Mouse (Mus musculus): ENCODE measurements around the gene Rps26. TPM values are rescaled to one million over a fixed set of nuclear protein-coding genes. Genes with fewer than 3 reads are reported as not detected.
"Not testable (repeated sequence)": the region's sequence is repeated elsewhere in the genome, so short reads cannot be mapped to it uniquely, and the experiment has no call there.

Gene Rps26
- polyA plus RNA-seq, 1 experiment: 1,658 TPM

DNA sequence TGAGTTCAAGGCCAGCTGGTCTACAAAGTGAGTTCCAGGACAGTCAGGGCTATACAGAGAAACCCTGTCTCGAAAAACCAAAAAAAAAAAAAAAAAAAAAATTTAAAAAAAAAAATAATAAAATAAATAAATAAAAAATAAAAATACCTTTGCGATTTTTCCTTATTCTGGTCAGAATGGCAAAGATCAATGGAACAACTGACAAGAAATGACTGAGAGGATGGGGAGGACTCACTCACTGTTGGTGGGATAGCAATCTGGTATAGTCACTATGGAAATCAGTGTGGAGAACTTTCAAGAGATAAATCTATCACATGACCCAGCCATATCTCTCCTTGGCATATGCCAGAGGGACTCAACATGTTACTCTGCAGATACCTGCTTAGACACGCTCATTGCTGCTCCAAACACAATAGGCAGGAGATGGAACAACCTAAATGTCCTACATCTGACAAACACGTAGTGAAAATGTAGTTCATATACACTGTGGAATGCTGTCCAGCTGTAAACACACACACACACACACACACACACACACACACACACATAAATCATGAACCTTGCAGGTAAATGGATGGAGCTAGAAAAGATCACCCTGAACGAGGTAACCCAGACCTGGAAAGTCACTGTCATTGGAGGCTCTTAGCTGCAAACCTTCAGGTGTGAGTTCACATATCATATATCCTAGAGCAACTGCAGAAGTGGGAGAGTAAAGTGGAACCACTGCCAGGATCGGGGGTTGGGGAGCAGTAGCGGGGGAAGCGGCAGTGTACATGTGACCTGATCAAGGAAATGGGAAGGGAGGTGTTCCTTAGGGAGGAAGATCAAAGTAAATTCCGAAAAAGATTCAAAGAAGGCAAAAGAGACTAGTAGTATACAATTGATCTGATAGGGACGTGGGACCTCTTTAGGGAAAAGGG lies 1.1 kb upstream of the Rps26 start:
- peaks cover 14% of the 10 kb centered on the region for H3K36me3 ChIP-seq (ENCODE audit: control insufficient read depth, insufficient read depth)
- no peak overlapping the region for H3K4me3 ChIP-seq
- no peak overlapping the region for H3ac ChIP-seq (ENCODE audit: control insufficient read depth, insufficient read length)
- TF ChIP-seq REST (IDR thresholded peaks at IDR 0.05; ENCODE audit: insufficient read depth, insufficient read length): no peak
- no peak for TF ChIP-seq POLR2AphosphoS2 (IDR thresholded peaks at IDR 0.05; ENCODE audit: insufficient read length, low read depth)
- no peak for TF ChIP-seq E2F4 (IDR thresholded peaks at IDR 0.05; ENCODE audit: insufficient read depth)
- no peak for TF ChIP-seq TCF3 (IDR thresholded peaks at IDR 0.05; ENCODE audit: insufficient read length, low read depth)
- no peak for TF ChIP-seq MAX (IDR thresholded peaks at IDR 0.05; ENCODE audit: low read depth)
- no peak for TF ChIP-seq MYOG (IDR thresholded peaks at IDR 0.05; ENCODE audit: control insufficient read depth in 1 of 3, insufficient read depth in 1 of 3, insufficient read length in 2 of 3, low read depth in 2 of 3)
- TF ChIP-seq SRF (IDR thresholded peaks at IDR 0.05; ENCODE audit: control insufficient read depth, insufficient read length, low read depth): no peak
- TF ChIP-seq USF1 (IDR thresholded peaks at IDR 0.05; ENCODE audit: low read depth): no peak
- TF ChIP-seq MYOD1 (IDR thresholded peaks at IDR 0.05; ENCODE audit: control insufficient read depth in 1 of 3, insufficient read length in 2 of 3, low read depth in 2 of 3): no peak
- TF ChIP-seq TCF12 (IDR thresholded peaks at IDR 0.05; ENCODE audit: insufficient read depth, poor library complexity, severe bottlenecking): no peak
- no peak for TF ChIP-seq CEBPB (IDR thresholded peaks at IDR 0.05; ENCODE audit: insufficient read depth, poor library complexity, severe bottlenecking)
- no peak for TF ChIP-seq POLR2A (IDR thresholded peaks at IDR 0.05; ENCODE audit: insufficient read length, low read depth)
- H3K79me2 ChIP-seq (ENCODE audit: control insufficient read depth, insufficient read depth): peaks cover 18% of the 10 kb centered on the region
- H3K4me2 ChIP-seq (ENCODE audit: low read depth): no peak overlapping the region
- H3K27me3 ChIP-seq (ENCODE audit: control insufficient read depth, insufficient read depth, insufficient read length): peaks cover 10% of the 10 kb centered on the region

DNA sequence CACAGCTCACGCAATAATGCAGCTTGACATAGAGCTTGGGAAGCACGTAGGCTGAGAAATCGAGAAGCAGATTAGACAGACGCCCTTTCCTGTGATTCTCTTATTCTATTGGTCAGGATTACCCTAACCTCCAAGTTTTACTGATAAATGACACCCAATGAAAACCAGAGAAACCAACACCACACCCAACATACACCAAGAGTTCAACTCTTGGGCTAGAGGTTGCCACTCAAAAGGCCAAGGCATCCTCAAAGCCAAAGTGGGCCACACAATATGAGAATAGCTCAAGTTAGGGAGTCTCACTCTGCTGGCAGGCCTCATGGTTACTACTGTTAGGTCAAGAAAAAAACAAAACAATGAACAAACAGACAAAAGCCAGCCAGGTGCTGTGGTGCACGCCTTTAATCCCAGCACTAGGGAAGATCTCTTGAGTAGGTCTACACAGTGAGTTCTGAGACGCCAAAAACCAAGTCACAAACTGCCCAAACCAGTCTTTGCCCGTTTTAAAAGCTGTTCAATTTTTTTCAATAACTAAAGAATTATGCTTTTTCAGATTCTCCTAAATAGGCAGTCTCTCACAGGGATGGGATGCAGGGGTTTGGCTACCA lies 1.2 kb downstream of the Rps26 start:
- TF ChIP-seq MAX (IDR thresholded peaks at IDR 0.05; ENCODE audit: low read depth): no peak
- TF ChIP-seq CEBPB (IDR thresholded peaks at IDR 0.05; ENCODE audit: insufficient read depth, poor library complexity, severe bottlenecking): no peak
- TF ChIP-seq TCF3 (IDR thresholded peaks at IDR 0.05; ENCODE audit: insufficient read length, low read depth): no peak
- TF ChIP-seq MYOG (IDR thresholded peaks at IDR 0.05; ENCODE audit: control insufficient read depth in 1 of 3, insufficient read depth in 1 of 3, insufficient read length in 2 of 3, low read depth in 2 of 3): no peak
- TF ChIP-seq TCF12 (IDR thresholded peaks at IDR 0.05; ENCODE audit: insufficient read depth, poor library complexity, severe bottlenecking): no peak
- TF ChIP-seq POLR2A (IDR thresholded peaks at IDR 0.05; ENCODE audit: insufficient read length, low read depth): no peak
- Histone ChIP-seq H3K27me3 (ENCODE audit: control insufficient read depth, insufficient read depth, insufficient read length) (no peaks in the 10 kb centered on the region), H3K4me2 (ENCODE audit: low read depth) (peak overlapping the region; percentile 91), H3ac (ENCODE audit: control insufficient read depth, insufficient read length) (peak overlapping the region; percentile 88), H3K79me2 (ENCODE audit: control insufficient read depth, insufficient read depth) (peaks cover 18% of the 10 kb centered on the region), H3K4me3 (peak overlapping the region; percentile 91), H3K36me3 (ENCODE audit: control insufficient read depth, insufficient read depth) (peaks cover 14% of the 10 kb centered on the region)

DNA sequence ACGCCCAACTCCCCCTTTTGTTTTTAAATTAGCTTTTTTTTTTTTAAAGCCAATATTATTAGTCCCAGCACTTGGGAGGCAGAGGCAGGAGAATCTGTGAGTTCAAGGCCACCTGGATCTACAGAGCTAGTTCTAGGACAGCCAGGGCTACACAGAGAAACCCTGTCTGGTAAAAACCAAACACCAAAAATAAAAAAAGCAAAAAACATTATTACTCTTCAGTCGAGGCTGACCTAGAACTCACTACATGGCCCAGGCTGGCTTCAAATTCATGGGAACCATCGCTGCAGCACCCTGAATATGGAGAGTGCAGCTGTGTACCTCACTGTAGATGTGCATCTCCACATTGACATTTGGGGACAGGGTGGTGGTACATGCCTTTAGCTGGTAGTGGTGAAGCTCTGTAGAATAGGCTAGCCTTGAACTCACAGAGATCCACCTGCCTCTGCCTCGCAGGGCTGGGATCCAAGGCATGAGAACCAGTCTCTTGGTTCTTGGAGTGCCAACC lies 3.4 kb downstream of the Rps26 start:
- TF ChIP-seq POLR2A (IDR thresholded peaks at IDR 0.05; ENCODE audit: insufficient read length, low read depth): peak; percentile 27
- TF ChIP-seq POLR2AphosphoS2 (IDR thresholded peaks at IDR 0.05; ENCODE audit: insufficient read length, low read depth): peak; percentile 77
- H3K4me2 ChIP-seq (ENCODE audit: low read depth); H3K27me3 ChIP-seq (ENCODE audit: control insufficient read depth, insufficient read depth, insufficient read length): not testable (repeated sequence)

DNA sequence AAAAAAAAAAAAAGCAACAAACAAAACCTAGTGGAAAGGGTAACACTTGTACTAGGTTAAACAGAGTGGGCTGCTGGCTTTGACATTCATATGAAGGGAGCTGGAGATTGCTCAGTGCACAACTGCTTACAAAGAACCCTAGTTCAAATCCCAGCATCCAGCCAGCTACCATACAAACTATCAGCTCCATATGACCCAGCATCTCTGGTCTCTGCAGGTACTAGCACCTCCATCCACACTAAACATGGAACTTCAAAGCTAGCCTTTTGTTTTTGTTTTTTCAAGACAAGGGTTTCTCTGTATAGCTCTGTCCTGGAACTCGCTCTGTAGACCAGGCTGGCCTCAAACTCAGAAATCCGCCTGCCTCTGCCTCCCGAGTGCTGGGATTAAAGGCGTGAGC lies 3.8 kb downstream of the Rps26 start:
- Histone ChIP-seq H3K36me3 (ENCODE audit: control insufficient read depth, insufficient read depth) (peaks cover 14% of the 10 kb centered on the region), H3K4me3 (no peak overlapping the region), H3K27me3 (ENCODE audit: control insufficient read depth, insufficient read depth, insufficient read length) (no peaks in the 10 kb centered on the region), H3ac (ENCODE audit: control insufficient read depth, insufficient read length) (no peak overlapping the region), H3K79me2 (ENCODE audit: control insufficient read depth, insufficient read depth) (peaks cover 18% of the 10 kb centered on the region), H3K4me2 (ENCODE audit: low read depth) (no peak overlapping the region)
- TF ChIP-seq POLR2AphosphoS2 (IDR thresholded peaks at IDR 0.05; ENCODE audit: insufficient read length, low read depth): peak; percentile 48
- TF ChIP-seq USF1 (IDR thresholded peaks at IDR 0.05; ENCODE audit: low read depth): no peak

More for the DNA sequence above, 3.4 kb downstream of the Rps26 start:
- not testable (repeated sequence) for H3ac ChIP-seq (ENCODE audit: control insufficient read depth, insufficient read length); H3K4me3 ChIP-seq
- Histone ChIP-seq H3K36me3 (ENCODE audit: control insufficient read depth, insufficient read depth) (peaks cover 14% of the 10 kb centered on the region), H3K79me2 (ENCODE audit: control insufficient read depth, insufficient read depth) (peaks cover 18% of the 10 kb centered on the region)

DNA sequence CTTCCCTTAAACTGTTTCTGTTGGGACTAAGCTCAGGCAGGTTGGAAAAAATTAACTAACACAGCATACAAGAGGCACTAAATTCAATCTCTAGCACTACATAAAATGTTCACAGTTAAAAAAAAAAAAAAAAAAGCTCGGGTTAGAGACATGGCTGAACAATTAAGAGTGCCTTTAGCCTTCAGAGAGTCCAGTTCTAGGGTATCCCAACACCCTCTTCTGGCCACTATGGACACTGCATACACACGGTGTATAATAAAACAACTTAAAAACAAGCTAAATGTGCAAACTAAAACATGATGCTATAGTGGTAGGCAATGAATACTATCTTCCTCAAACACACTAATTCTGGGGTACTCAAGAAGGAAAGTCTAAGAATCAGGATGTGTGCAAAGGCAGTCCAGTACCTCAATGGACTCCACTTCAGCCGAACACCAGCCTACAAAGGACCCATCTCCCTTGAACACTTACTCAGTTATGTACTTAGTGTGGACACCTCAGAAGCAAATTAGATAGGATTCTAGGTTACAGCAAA lies 4.5 kb downstream of the Rps26 start:
- no peak overlapping the region for H3K4me2 ChIP-seq (ENCODE audit: low read depth)
- H3K4me3 ChIP-seq: no peak overlapping the region
- no peak for TF ChIP-seq MYOD1 (IDR thresholded peaks at IDR 0.05; ENCODE audit: control insufficient read depth in 1 of 3, insufficient read length in 2 of 3, low read depth in 2 of 3)
- no peak for TF ChIP-seq USF1 (IDR thresholded peaks at IDR 0.05; ENCODE audit: low read depth)
- no peak for TF ChIP-seq SRF (IDR thresholded peaks at IDR 0.05; ENCODE audit: control insufficient read depth, insufficient read length, low read depth)
- no peak for TF ChIP-seq MYOG (IDR thresholded peaks at IDR 0.05; ENCODE audit: control insufficient read depth in 1 of 3, insufficient read depth in 1 of 3, insufficient read length in 2 of 3, low read depth in 2 of 3)
- no peak for TF ChIP-seq MAX (IDR thresholded peaks at IDR 0.05; ENCODE audit: low read depth)
- no peak for TF ChIP-seq POLR2A (IDR thresholded peaks at IDR 0.05; ENCODE audit: insufficient read length, low read depth)
- no peak for TF ChIP-seq E2F4 (IDR thresholded peaks at IDR 0.05; ENCODE audit: insufficient read depth)
- no peak for TF ChIP-seq TCF12 (IDR thresholded peaks at IDR 0.05; ENCODE audit: insufficient read depth, poor library complexity, severe bottlenecking)
- TF ChIP-seq REST (IDR thresholded peaks at IDR 0.05; ENCODE audit: insufficient read depth, insufficient read length): no peak
- TF ChIP-seq POLR2AphosphoS2 (IDR thresholded peaks at IDR 0.05; ENCODE audit: insufficient read length, low read depth): no peak
- no peak for TF ChIP-seq TCF3 (IDR thresholded peaks at IDR 0.05; ENCODE audit: insufficient read length, low read depth)
- no peak for TF ChIP-seq CEBPB (IDR thresholded peaks at IDR 0.05; ENCODE audit: insufficient read depth, poor library complexity, severe bottlenecking)
- no peak overlapping the region for H3ac ChIP-seq (ENCODE audit: control insufficient read depth, insufficient read length)
- no peaks in the 10 kb centered on the region for H3K27me3 ChIP-seq (ENCODE audit: control insufficient read depth, insufficient read depth, insufficient read length)
- H3K36me3 ChIP-seq (ENCODE audit: control insufficient read depth, insufficient read depth): peaks cover 14% of the 10 kb centered on the region
- peaks cover 18% of the 10 kb centered on the region for H3K79me2 ChIP-seq (ENCODE audit: control insufficient read depth, insufficient read depth)
